Mouse (Mus musculus): ENCODE measurements at regions not wholly inside any gene's neighbourhood (a gene's known extent, or its start where the extent isn't known, plus 50 kb on each side); places are given as distances from the start of the nearest gene placed in this dataset.

DNA sequence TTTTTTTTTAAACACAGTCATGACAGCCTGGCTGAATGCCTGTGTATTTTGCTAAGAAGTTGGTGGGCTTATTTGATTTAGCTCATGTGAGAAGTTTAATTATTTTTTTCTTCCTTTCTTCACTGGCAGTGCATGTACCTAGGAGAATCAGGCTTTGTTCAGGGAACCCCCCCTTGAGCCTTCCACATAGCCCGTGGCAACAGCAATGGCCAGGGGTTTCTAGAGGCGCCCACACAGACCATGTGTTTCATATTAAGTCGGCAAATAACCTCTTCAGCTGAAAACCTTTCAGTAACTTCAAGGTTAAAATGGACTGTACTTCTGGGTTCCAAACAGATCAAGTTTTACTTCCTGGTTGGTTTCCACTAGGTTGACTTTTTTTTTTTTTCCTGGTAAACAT lies 218.3 kb downstream of the Slc30a10 start:
- TF ChIP-seq GATA1 (IDR thresholded peaks at IDR 0.05; ENCODE audit: borderline replicate concordance, low read length) = no peak
- no peak for TF ChIP-seq FLI1 (IDR thresholded peaks at IDR 0.05; ENCODE audit: low read length)

Measured in megakaryocyte, embryonic 14.5 days (primary cell).